Mouse (Mus musculus): ENCODE results near the gene Nceh1. TPM values are rescaled to one million over a fixed set of nuclear protein-coding genes. Genes with fewer than 3 reads are reported as not detected.

The Nceh1 gene
- polyA plus RNA-seq, 1 experiment from 2014 or later = 4.3 TPM

GRCm38 (mm10) chr3:27195153-27195552 lies 12.4 kb downstream of the Nceh1 start:
- H3K9ac ChIP-seq = no peak overlapping the region
- H3K4me2 ChIP-seq (replicated peaks) = no peak overlapping the region
- no peaks in the 10 kb centered on the region for H3K36me3 ChIP-seq
- 78% methylated on average over 4 of the region's 4 CpGs for WGBS
- no peak for ATAC-seq (ENCODE audit: insufficient number of reproducible peaks, insufficient read depth, low FRiP score, low TSS enrichment)
- no peaks in the 10 kb centered on the region for H3K9me3 ChIP-seq
- no peak overlapping the region for H3K4me3 ChIP-seq
- no peaks in the 10 kb centered on the region for H3K27me3 ChIP-seq
- H3K27ac ChIP-seq = no peak overlapping the region
- H3K4me1 ChIP-seq = no peaks in the 10 kb centered on the region

GRCm38 (mm10) chr3:27195573-27196227 lies 12.9 kb downstream of the Nceh1 start:
- Histone ChIP-seq H3K9ac (no peak overlapping the region), H3K27me3 (no peaks in the 10 kb centered on the region), H3K4me3 (no peak overlapping the region), H3K4me1 (no peaks in the 10 kb centered on the region), H3K36me3 (no peaks in the 10 kb centered on the region), H3K27ac (no peak overlapping the region), H3K4me2 (replicated peaks) (no peak overlapping the region), H3K9me3 (no peaks in the 10 kb centered on the region)
- WGBS = 90% methylated on average over 8 of the region's 8 CpGs
- no peak for ATAC-seq (ENCODE audit: insufficient number of reproducible peaks, insufficient read depth, low FRiP score, low TSS enrichment)

- Histone ChIP-seq H3K4me3 (no peak overlapping the region), H3K9me3 (no peaks in the 10 kb centered on the region), H3K4me2 (replicated peaks) (no peak overlapping the region), H3K4me1 (no peaks in the 10 kb centered on the region), H3K9ac (no peak overlapping the region), H3K36me3 (no peaks in the 10 kb centered on the region), H3K27me3 (no peaks in the 10 kb centered on the region), H3K27ac (no peak overlapping the region)
- 95% methylated on average over 1 of the region's 1 CpGs for WGBS
- ATAC-seq (ENCODE audit: insufficient number of reproducible peaks, insufficient read depth, low FRiP score, low TSS enrichment) = no peak
These were observed 13.8 kb downstream of the Nceh1 start for GRCm38 (mm10) chr3:27196529-27196928.

- Histone ChIP-seq H3K27ac (no peak overlapping the region), H3K36me3 (no peaks in the 10 kb centered on the region), H3K9ac (no peak overlapping the region), H3K9me3 (no peaks in the 10 kb centered on the region), H3K4me2 (replicated peaks) (no peak overlapping the region), H3K27me3 (no peaks in the 10 kb centered on the region), H3K4me1 (no peaks in the 10 kb centered on the region), H3K4me3 (no peak overlapping the region)
- WGBS = 65% methylated on average over 5 of the region's 5 CpGs
- no peak for ATAC-seq (ENCODE audit: insufficient number of reproducible peaks, insufficient read depth, low FRiP score, low TSS enrichment)
These were observed 15.1 kb downstream of the Nceh1 start for GRCm38 (mm10) chr3:27197816-27198215.

GRCm38 (mm10) chr3:27199120-27199519 lies 16.4 kb downstream of the Nceh1 start:
- Histone ChIP-seq H3K36me3 (no peaks in the 10 kb centered on the region), H3K9ac (no peak overlapping the region), H3K4me2 (replicated peaks) (no peak overlapping the region), H3K27me3 (no peaks in the 10 kb centered on the region), H3K9me3 (no peaks in the 10 kb centered on the region), H3K4me1 (no peaks in the 10 kb centered on the region), H3K4me3 (no peak overlapping the region), H3K27ac (no peak overlapping the region)
- 85% methylated on average over 7 of the region's 7 CpGs for WGBS
- ATAC-seq (ENCODE audit: insufficient number of reproducible peaks, insufficient read depth, low FRiP score, low TSS enrichment) = no peak

- no peak for ATAC-seq (ENCODE audit: insufficient number of reproducible peaks, insufficient read depth, low FRiP score, low TSS enrichment)
- Histone ChIP-seq H3K27me3 (no peaks in the 10 kb centered on the region), H3K4me1 (peaks cover 11% of the 10 kb centered on the region; the same call in 1 of the 2 replicates), H3K4me2 (replicated peaks) (no peak overlapping the region), H3K4me3 (no peak overlapping the region), H3K9me3 (no peaks in the 10 kb centered on the region), H3K27ac (no peak overlapping the region), H3K36me3 (no peaks in the 10 kb centered on the region), H3K9ac (no peak overlapping the region)
- 87% methylated on average over 5 of the region's 5 CpGs for WGBS
These were observed 19.1 kb downstream of the Nceh1 start for GRCm38 (mm10) chr3:27201728-27202411.

GRCm38 (mm10) chr3:27205068-27205467 lies 22.3 kb downstream of the Nceh1 start:
- no peaks in the 10 kb centered on the region for H3K27me3 ChIP-seq
- H3K9me3 ChIP-seq = no peaks in the 10 kb centered on the region
- no peak overlapping the region for H3K4me2 ChIP-seq (replicated peaks)
- no peaks in the 10 kb centered on the region for H3K36me3 ChIP-seq
- WGBS = 25% methylated on average over 5 of the region's 5 CpGs
- ATAC-seq (ENCODE audit: insufficient number of reproducible peaks, insufficient read depth, low FRiP score, low TSS enrichment) = no peak
- H3K9ac ChIP-seq = no peak overlapping the region
- no peak overlapping the region for H3K27ac ChIP-seq
- no peak overlapping the region for H3K4me3 ChIP-seq
- peaks cover 11% of the 10 kb centered on the region; the same call in 1 of the 2 replicates for H3K4me1 ChIP-seq

GRCm38 (mm10) chr3:27205514-27206220 lies 22.9 kb downstream of the Nceh1 start:
- peak overlapping the region; percentile 50; the same call in 1 of the 2 replicates for H3K27ac ChIP-seq
- H3K36me3 ChIP-seq = no peaks in the 10 kb centered on the region
- no peak overlapping the region for H3K4me3 ChIP-seq
- no peak overlapping the region for H3K9ac ChIP-seq
- 67% methylated on average over 9 of the region's 9 CpGs for WGBS
- H3K4me2 ChIP-seq (replicated peaks) = no peak overlapping the region
- peaks cover 11% of the 10 kb centered on the region; the same call in 1 of the 2 replicates for H3K4me1 ChIP-seq
- H3K9me3 ChIP-seq = no peaks in the 10 kb centered on the region
- ATAC-seq (ENCODE audit: insufficient number of reproducible peaks, insufficient read depth, low FRiP score, low TSS enrichment) = no peak
- H3K27me3 ChIP-seq = no peaks in the 10 kb centered on the region

- ATAC-seq (ENCODE audit: insufficient number of reproducible peaks, insufficient read depth, low FRiP score, low TSS enrichment) = no peak
- Histone ChIP-seq H3K4me2 (replicated peaks) (no peak overlapping the region), H3K9me3 (no peaks in the 10 kb centered on the region), H3K36me3 (no peaks in the 10 kb centered on the region), H3K27me3 (no peaks in the 10 kb centered on the region), H3K4me3 (no peak overlapping the region), H3K4me1 (peaks cover 11% of the 10 kb centered on the region; the same call in 1 of the 2 replicates), H3K27ac (peak overlapping the region; percentile 50; the same call in 1 of the 2 replicates), H3K9ac (no peak overlapping the region)
- 54% methylated on average over 4 of the region's 4 CpGs for WGBS
These were observed 23.4 kb downstream of the Nceh1 start for GRCm38 (mm10) chr3:27206221-27206560.

GRCm38 (mm10) chr3:27206577-27206976 lies 23.8 kb downstream of the Nceh1 start:
- Histone ChIP-seq H3K9ac (no peak overlapping the region), H3K4me1 (peaks cover 11% of the 10 kb centered on the region; the same call in 1 of the 2 replicates), H3K27ac (peak overlapping the region; percentile 50; the same call in 1 of the 2 replicates), H3K9me3 (no peaks in the 10 kb centered on the region), H3K4me2 (replicated peaks) (no peak overlapping the region), H3K27me3 (no peaks in the 10 kb centered on the region), H3K36me3 (no peaks in the 10 kb centered on the region), H3K4me3 (no peak overlapping the region)
- ATAC-seq (ENCODE audit: insufficient number of reproducible peaks, insufficient read depth, low FRiP score, low TSS enrichment) = no peak
- 80% methylated on average over 8 of the region's 8 CpGs for WGBS

- WGBS = 85% methylated on average over 9 of the region's 9 CpGs
- Histone ChIP-seq H3K4me2 (replicated peaks) (no peak overlapping the region), H3K9ac (no peak overlapping the region), H3K4me1 (peaks cover 10% of the 10 kb centered on the region; the same call in 1 of the 2 replicates), H3K9me3 (no peaks in the 10 kb centered on the region), H3K36me3 (no peaks in the 10 kb centered on the region), H3K4me3 (no peak overlapping the region), H3K27ac (no peak overlapping the region), H3K27me3 (no peaks in the 10 kb centered on the region)
- no peak for ATAC-seq (ENCODE audit: insufficient number of reproducible peaks, insufficient read depth, low FRiP score, low TSS enrichment)
These were observed 26.9 kb downstream of the Nceh1 start for GRCm38 (mm10) chr3:27209707-27210106.

- H3K4me1 ChIP-seq = peaks cover 6% of the 10 kb centered on the region; the same call in 1 of the 2 replicates
- H3K4me2 ChIP-seq (replicated peaks) = no peak overlapping the region
- ATAC-seq (ENCODE audit: insufficient number of reproducible peaks, insufficient read depth, low FRiP score, low TSS enrichment) = no peak
- no peak overlapping the region for H3K4me3 ChIP-seq
- H3K9ac ChIP-seq = no peak overlapping the region
- no peaks in the 10 kb centered on the region for H3K9me3 ChIP-seq
- H3K36me3 ChIP-seq = no peaks in the 10 kb centered on the region
- WGBS = 32% methylated on average over 7 of the region's 7 CpGs
- H3K27me3 ChIP-seq = no peaks in the 10 kb centered on the region
- H3K27ac ChIP-seq = no peak overlapping the region
These were observed 27.5 kb downstream of the Nceh1 start for GRCm38 (mm10) chr3:27210271-27210670.

Data from embryonic facial prominence, embryonic 12.5 days (tissue).